Mouse (Mus musculus): ENCODE measurements at regions not wholly inside any gene's neighbourhood (a gene's known extent, or its start where the extent isn't known, plus 50 kb on each side); places are given as distances from the start of the nearest gene placed in this dataset.
"Not testable (repeated sequence)": the region's sequence is repeated elsewhere in the genome, so short reads cannot be mapped to it uniquely, and the experiment has no call there.

GRCm38 (mm10) chr14:120826187-120826586, 84.8 kb upstream of the Ipo5 start:
- no peak overlapping the region for H3K27ac ChIP-seq (ENCODE audit: insufficient read depth, low read depth, low read length, poor library complexity, severe bottlenecking)
- H3K9me3 ChIP-seq (ENCODE audit: control insufficient read depth, insufficient read depth, low read depth, low read length) = no peaks in the 10 kb centered on the region
- H3K4me1 ChIP-seq (ENCODE audit: control insufficient read depth in 2 of 2, insufficient read depth in 2 of 2, low read length in 2 of 2, poor library complexity in 1 of 2) = peaks cover 2 to 6% of the 10 kb centered on the region in 2 experiments; a peak in 3 of 4 replicates
- no peak for DNase-seq (ENCODE audit: low read depth, low spot score)
- in situ Hi-C loops (cut with MboI; ENCODE audit: low sequenced_read_pairs in 2 of 2, unreplicated experiment in 2 of 2) = no loop called here
- H3K9ac ChIP-seq (ENCODE audit: insufficient read depth, low read depth, low read length, poor library complexity, severe bottlenecking) = no peak overlapping the region
- no peaks in the 10 kb centered on the region for H3K36me3 ChIP-seq (ENCODE audit: control insufficient read depth, insufficient read depth, low read length, poor library complexity, severe bottlenecking)
- no peak for TF ChIP-seq MAFK (IDR thresholded peaks at IDR 0.05; ENCODE audit: insufficient read depth, low read depth, low read length)
- TF ChIP-seq ZNF384 (IDR thresholded peaks at IDR 0.05; ENCODE audit: low read depth, low read length) = no peak
- no peak for TF ChIP-seq HCFC1 (IDR thresholded peaks at IDR 0.05; ENCODE audit: borderline replicate concordance, insufficient read depth, low read length)
- H3K4me3 ChIP-seq (ENCODE audit: insufficient read depth in 1 of 2, low read depth in 1 of 2, low read length in 2 of 2, poor library complexity in 1 of 2, severe bottlenecking in 1 of 2) = no peak overlapping the region

- H3K27ac ChIP-seq (ENCODE audit: insufficient read depth, low read depth, low read length, poor library complexity, severe bottlenecking); H3K9me3 ChIP-seq (ENCODE audit: control insufficient read depth, insufficient read depth, low read depth, low read length); H3K36me3 ChIP-seq (ENCODE audit: control insufficient read depth, insufficient read depth, low read length, poor library complexity, severe bottlenecking); H3K4me3 ChIP-seq (ENCODE audit: insufficient read depth in 1 of 2, low read depth in 1 of 2, low read length in 2 of 2, poor library complexity in 1 of 2, severe bottlenecking in 1 of 2); H3K9ac ChIP-seq (ENCODE audit: insufficient read depth, low read depth, low read length, poor library complexity, severe bottlenecking); H3K4me1 ChIP-seq (ENCODE audit: control insufficient read depth in 2 of 2, insufficient read depth in 2 of 2, low read length in 2 of 2, poor library complexity in 1 of 2): not testable (repeated sequence)
- peak; percentile 90 for DNase-seq (ENCODE audit: low read depth, low spot score)
- in situ Hi-C loops (cut with MboI; ENCODE audit: low sequenced_read_pairs in 2 of 2, unreplicated experiment in 2 of 2) = loop anchor here in 1 of 2 experiments (10.0 kb wide), 1 partner anchor 364 kb away; no protein-coding TSS in a partner anchor
Measured at GRCm38 (mm10) chr14:120830389-120830835, 80.6 kb upstream of the Ipo5 start.

- H3K4me1 ChIP-seq (ENCODE audit: control insufficient read depth in 2 of 2, insufficient read depth in 2 of 2, low read length in 2 of 2, poor library complexity in 1 of 2) = peaks cover 2 to 7% of the 10 kb centered on the region in 2 experiments; a peak in 3 of 4 replicates
- in situ Hi-C loops (cut with MboI; ENCODE audit: low sequenced_read_pairs in 2 of 2, unreplicated experiment in 2 of 2) = loop anchor here in 1 of 2 experiments (10.0 kb wide), 1 partner anchor 363 kb away; no protein-coding TSS in a partner anchor
- H3K4me3 ChIP-seq (ENCODE audit: insufficient read depth in 1 of 2, low read depth in 1 of 2, low read length in 2 of 2, poor library complexity in 1 of 2, severe bottlenecking in 1 of 2) = no peak overlapping the region
- no peak overlapping the region for H3K9ac ChIP-seq (ENCODE audit: insufficient read depth, low read depth, low read length, poor library complexity, severe bottlenecking)
- no peak for TF ChIP-seq HCFC1 (IDR thresholded peaks at IDR 0.05; ENCODE audit: borderline replicate concordance, insufficient read depth, low read length)
- no peak for TF ChIP-seq ZC3H11A (IDR thresholded peaks at IDR 0.05; ENCODE audit: borderline replicate concordance, low read depth, low read length)
- no peak for TF ChIP-seq MAFK (IDR thresholded peaks at IDR 0.05; ENCODE audit: insufficient read depth, low read depth, low read length)
- no peak for TF ChIP-seq ZNF384 (IDR thresholded peaks at IDR 0.05; ENCODE audit: low read depth, low read length)
- TF ChIP-seq CHD2 (IDR thresholded peaks at IDR 0.05; ENCODE audit: low read depth, low read length) = no peak
- H3K36me3 ChIP-seq (ENCODE audit: control insufficient read depth, insufficient read depth, low read length, poor library complexity, severe bottlenecking) = no peaks in the 10 kb centered on the region
- no peak overlapping the region for H3K27ac ChIP-seq (ENCODE audit: insufficient read depth, low read depth, low read length, poor library complexity, severe bottlenecking)
- no peak for DNase-seq (ENCODE audit: low read depth, low spot score)
- no peaks in the 10 kb centered on the region for H3K9me3 ChIP-seq (ENCODE audit: control insufficient read depth, insufficient read depth, low read depth, low read length)
Measured at GRCm38 (mm10) chr14:120831397-120831796, 79.6 kb upstream of the Ipo5 start.

- Histone ChIP-seq H3K4me3 (ENCODE audit: insufficient read depth in 1 of 2, low read depth in 1 of 2, low read length in 2 of 2, poor library complexity in 1 of 2, severe bottlenecking in 1 of 2) (peak overlapping the region in 1 of 2 experiments; percentile 48; a peak in 2 of 4 replicates), H3K27ac (ENCODE audit: insufficient read depth, low read depth, low read length, poor library complexity, severe bottlenecking) (no peak overlapping the region), H3K9me3 (ENCODE audit: control insufficient read depth, insufficient read depth, low read depth, low read length) (no peaks in the 10 kb centered on the region), H3K36me3 (ENCODE audit: control insufficient read depth, insufficient read depth, low read length, poor library complexity, severe bottlenecking) (no peaks in the 10 kb centered on the region), H3K9ac (ENCODE audit: insufficient read depth, low read depth, low read length, poor library complexity, severe bottlenecking) (peak overlapping the region; percentile 51; the same call in 1 of the 2 replicates), H3K4me1 (ENCODE audit: control insufficient read depth in 2 of 2, insufficient read depth in 2 of 2, low read length in 2 of 2, poor library complexity in 1 of 2) (peaks cover 2 to 7% of the 10 kb centered on the region in 2 experiments; a peak in 3 of 4 replicates)
- in situ Hi-C loops (cut with MboI; ENCODE audit: low sequenced_read_pairs in 2 of 2, unreplicated experiment in 2 of 2) = loop anchor here in 1 of 2 experiments (10.0 kb wide), 1 partner anchor 363 kb away; no protein-coding TSS in a partner anchor
- TF ChIP-seq ZC3H11A (IDR thresholded peaks at IDR 0.05; ENCODE audit: borderline replicate concordance, low read depth, low read length) (peak; percentile 86; the same call in 1 of the 2 replicates), CHD2 (IDR thresholded peaks at IDR 0.05; ENCODE audit: low read depth, low read length) (no peak), MAFK (IDR thresholded peaks at IDR 0.05; ENCODE audit: insufficient read depth, low read depth, low read length) (no peak)
- peak; percentile 91 for DNase-seq (ENCODE audit: low read depth, low spot score)
Measured at GRCm38 (mm10) chr14:120831847-120832613, 79.0 kb upstream of the Ipo5 start.
